Mouse (Mus musculus) bone marrow macrophage, adult 2 months (primary cell): Measurements from ENCODE around the gene Ddit4. TPM values are rescaled to one million over a fixed set of nuclear protein-coding genes. Genes with fewer than 3 reads are reported as not detected.

ENCODE experiments used
- H3K27ac ChIP-seq: 2 replicates; pipeline ENCODE4 v1.5.1; 2012; ENCODE audit warnings: low read depth, low read length; ENCODE audit not compliant: insufficient read depth
- H3K4me1 ChIP-seq: 2 replicates; pipeline ENCODE4 v1.6.1; 2012; ENCODE audit warnings: low read length; ENCODE audit not compliant: control insufficient read depth, insufficient read depth
- H3K4me3 ChIP-seq: 2 replicates; pipeline ENCODE4 v1.5.1; 2012; ENCODE audit warnings: mild to moderate bottlenecking, low read length, moderate library complexity; ENCODE audit not compliant: insufficient read depth
- CTCF ChIP-seq: IDR thresholded peaks from 2 replicates; pipeline ENCODE4 v1.5.1; 2012; ENCODE audit warnings: low read depth, mild to moderate bottlenecking, low read length, moderate library complexity
- POLR2A ChIP-seq: IDR thresholded peaks from 2 replicates; pipeline ENCODE4 v1.6.1; 2012; ENCODE audit warnings: mild to moderate bottlenecking, low read depth, low read length, borderline replicate concordance
- polyA plus RNA-seq: library from polyadenylated mRNA; stranded (reverse); fragments of >200 nt; gene quantifications from 2 replicates; pipeline ENCODE4 v1.2.4, GENCODE M21; 2012; ENCODE audit not compliant: missing spikeins, insufficient read depth, insufficient read length

Gene Ddit4
- polyA plus RNA-seq, 1 experiment: 3.4 TPM

- H3K4me1 ChIP-seq: peaks cover 7% of the 10 kb centered on the region
- no peak overlapping the region for H3K27ac ChIP-seq
- no peak for TF ChIP-seq POLR2A
- no peak for TF ChIP-seq CTCF
- H3K4me3 ChIP-seq: no peak overlapping the region
These were observed 21.4 kb upstream of the Ddit4 start for GRCm38 (mm10) chr10:59972999-59973398.

- TF ChIP-seq POLR2A (no peak), CTCF (no peak)
- Histone ChIP-seq H3K4me1 (peaks cover 2% of the 10 kb centered on the region), H3K27ac (no peak overlapping the region), H3K4me3 (no peak overlapping the region)
These were observed 20.9 kb upstream of the Ddit4 start for GRCm38 (mm10) chr10:59972534-59972933.

GRCm38 (mm10) chr10:59971813-59972212 lies 20.2 kb upstream of the Ddit4 start:
- Histone ChIP-seq H3K4me1 (0 out of 2 replicates have a peak, but pooled peaks cover 4% of the 10 kb centered on the region), H3K27ac (no peak overlapping the region), H3K4me3 (no peak overlapping the region)
- TF ChIP-seq POLR2A: no peak
- TF ChIP-seq CTCF: no peak

- H3K27ac ChIP-seq: no peak overlapping the region
- TF ChIP-seq CTCF: no peak
- TF ChIP-seq POLR2A: no peak
- peak overlapping the region; percentile 53; the same call in 1 of the 2 replicates for H3K4me3 ChIP-seq
- H3K4me1 ChIP-seq: 0 out of 2 replicates have a peak, but pooled peaks cover 4% of the 10 kb centered on the region
These were observed 18.9 kb upstream of the Ddit4 start for GRCm38 (mm10) chr10:59970450-59971062.

GRCm38 (mm10) chr10:59969821-59970449 lies 18.3 kb upstream of the Ddit4 start:
- TF ChIP-seq CTCF (no peak), POLR2A (no peak)
- 0 out of 2 replicates have a peak, but pooled peaks cover 4% of the 10 kb centered on the region for H3K4me1 ChIP-seq
- H3K27ac ChIP-seq: no peak overlapping the region
- H3K4me3 ChIP-seq: peak overlapping the region; percentile 53

- H3K4me3 ChIP-seq: no peak overlapping the region
- TF ChIP-seq CTCF: no peak
- no peak overlapping the region for H3K27ac ChIP-seq
- H3K4me1 ChIP-seq: peaks cover 15% of the 10 kb centered on the region
These were observed 15.8 kb upstream of the Ddit4 start for GRCm38 (mm10) chr10:59967309-59967942.

GRCm38 (mm10) chr10:59966743-59967142 lies 15.1 kb upstream of the Ddit4 start:
- no peak overlapping the region for H3K4me3 ChIP-seq
- TF ChIP-seq CTCF (peak; percentile 30; the same call in 1 of the 2 replicates), POLR2A (no peak)
- H3K27ac ChIP-seq: no peak overlapping the region
- H3K4me1 ChIP-seq: peaks cover 15% of the 10 kb centered on the region

GRCm38 (mm10) chr10:59965788-59966187 lies 14.2 kb upstream of the Ddit4 start:
- TF ChIP-seq CTCF (no peak), POLR2A (no peak)
- Histone ChIP-seq H3K27ac (no peak overlapping the region), H3K4me3 (no peak overlapping the region), H3K4me1 (peaks cover 15% of the 10 kb centered on the region)

GRCm38 (mm10) chr10:59965362-59965695 lies 13.7 kb upstream of the Ddit4 start:
- H3K4me1 ChIP-seq: peaks cover 15% of the 10 kb centered on the region
- TF ChIP-seq CTCF (no peak), POLR2A (no peak)
- H3K27ac ChIP-seq: no peak overlapping the region
- H3K4me3 ChIP-seq: no peak overlapping the region
